Mouse (Mus musculus) heart, embryonic 14.5 days (tissue): ENCODE data around the gene Sema7a. TPM values are rescaled to one million over a fixed set of nuclear protein-coding genes. Genes with fewer than 3 reads are reported as not detected.

Experiments used
- ATAC-seq: fragments of 200-750 bp; cut with Nextera tagmentation; 2 replicates; pipeline ENCODE4 v1.8.0; 2017; ENCODE audit warnings: low read depth, moderate TSS enrichment; ENCODE audit not compliant: insufficient number of reproducible peaks, insufficient read depth, low FRiP score
- H3K27ac ChIP-seq, 2 experiments: fragments of 200-500 bp in 1 of 2; fragments of 300-500 bp in 1 of 2; sonication (generic) in 1 of 2; replicated peaks in 1 of 2; 2 replicates each; pipeline ENCODE4 v1.5.1; 2012 to 2014; ENCODE audit warnings: low read depth in 2 of 2, low read length in 2 of 2, control low read depth in 1 of 2, mild to moderate bottlenecking in 1 of 2, mixed read lengths in 1 of 2; ENCODE audit not compliant: control insufficient read depth in 1 of 2, insufficient read depth in 1 of 2
- H3K27me3 ChIP-seq: fragments of 300-500 bp; sonication (generic); 2 replicates; pipeline ENCODE4 v1.6.1; 2014; ENCODE audit warnings: mild to moderate bottlenecking, low read length, control low read depth; ENCODE audit not compliant: control insufficient read depth, insufficient read depth
- H3K36me3 ChIP-seq: fragments of 300-500 bp; sonication (generic); 2 replicates; pipeline ENCODE4 v1.6.1; 2014; ENCODE audit warnings: mild to moderate bottlenecking, control low read depth, low read length, mixed read lengths; ENCODE audit not compliant: control insufficient read depth, insufficient read depth
- H3K4me1 ChIP-seq, 2 experiments: fragments of 200-500 bp in 1 of 2; fragments of 300-500 bp in 1 of 2; sonication (generic) in 1 of 2; 2 replicates each; pipeline ENCODE4 v1.6.1; 2012 to 2014; ENCODE audit warnings: low read length in 2 of 2, control low read depth in 1 of 2, mixed read lengths in 1 of 2; ENCODE audit not compliant: control insufficient read depth in 2 of 2, insufficient read depth in 2 of 2
- H3K4me2 ChIP-seq: fragments of 300-500 bp; sonication (generic); 2 replicates; pipeline ENCODE4 v1.6.1; 2014; ENCODE audit warnings: mild to moderate bottlenecking, low read length
- H3K4me3 ChIP-seq, 2 experiments: fragments of 200-500 bp in 1 of 2; fragments of 300-500 bp in 1 of 2; sonication (generic) in 1 of 2; 2 replicates each; pipeline ENCODE4 v1.5.1; 2012 to 2014; ENCODE audit warnings: low read length in 2 of 2, mild to moderate bottlenecking in 2 of 2, control low read depth in 1 of 2, low read depth in 1 of 2, moderate library complexity in 1 of 2; ENCODE audit not compliant: control insufficient read depth in 1 of 2, insufficient read depth in 1 of 2
- H3K9ac ChIP-seq: fragments of 300-500 bp; sonication (generic); 2 replicates; pipeline ENCODE4 v1.6.1; 2014; ENCODE audit warnings: mild to moderate bottlenecking, low read length
- H3K9me3 ChIP-seq: fragments of 300-500 bp; sonication (generic); 2 replicates; pipeline ENCODE4 v1.6.1; 2016; ENCODE audit warnings: low read length, control low read depth; ENCODE audit not compliant: control insufficient read depth
- WGBS: fragments of 180-500 bp; shearing (Covaris S2); extraction: QIAGEN DNeasy Blood & Tissue Kit; methylation state at CpG from one replicate; pipeline ENCODE4 v1.1.7; 2014; 5-methylcytosine and 5-hydroxymethylcytosine counted together
- polyA plus RNA-seq: library from polyadenylated mRNA; unstranded; fragments of >200 nt; fragmentation: Nextera tagmentation; extraction: Ambion mirVana; gene quantifications from 2 replicates; pipeline ENCODE4 v1.2.1, GENCODE M21; 2014

Sema7a gene
- polyA plus RNA-seq, 1 experiment from 2014 or later: 0.70 TPM

DNA sequence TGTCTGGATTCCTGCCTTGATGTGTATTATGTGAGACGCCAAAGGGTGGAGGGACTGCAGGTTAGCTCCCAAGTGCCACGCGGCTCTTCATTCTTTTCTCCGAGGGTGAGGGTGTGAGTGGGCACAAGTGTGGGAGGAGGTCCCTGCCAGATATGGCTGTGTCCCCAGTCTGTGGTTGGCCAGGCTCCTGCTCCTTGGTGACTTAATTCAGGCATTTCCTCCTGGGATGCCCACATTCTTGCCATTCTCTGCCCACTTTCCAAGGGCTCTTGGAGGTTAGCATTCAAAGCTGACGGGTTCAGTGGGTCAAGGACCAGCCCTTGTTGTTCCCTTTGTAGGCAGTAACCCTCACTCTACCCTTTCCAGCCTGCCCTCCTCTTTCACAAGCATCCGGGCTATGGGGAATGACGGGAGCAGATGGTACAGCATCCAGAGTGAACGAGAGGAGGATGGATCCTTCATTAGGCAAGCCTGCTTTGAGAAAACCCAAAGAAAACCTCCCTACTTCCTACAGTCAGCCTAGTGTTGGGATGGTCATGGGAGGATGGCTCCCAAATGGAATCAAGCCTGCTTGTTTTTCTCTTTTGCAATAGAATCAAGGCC, 9.3 kb downstream of the Sema7a start:
- ATAC-seq: no peak
- 86% methylated on average over 8 of the region's 8 CpGs for WGBS
- Histone ChIP-seq H3K27me3 (peaks cover 9% of the 10 kb centered on the region; the same call in 1 of the 2 replicates), H3K27ac (no peak overlapping the region), H3K4me1 (peaks cover 8 to 12% of the 10 kb centered on the region in 2 experiments; a peak in 3 of 4 replicates), H3K9me3 (no peaks in the 10 kb centered on the region), H3K4me3 (no peak overlapping the region), H3K9ac (no peak overlapping the region), H3K36me3 (no peaks in the 10 kb centered on the region), H3K4me2 (no peak overlapping the region)

DNA sequence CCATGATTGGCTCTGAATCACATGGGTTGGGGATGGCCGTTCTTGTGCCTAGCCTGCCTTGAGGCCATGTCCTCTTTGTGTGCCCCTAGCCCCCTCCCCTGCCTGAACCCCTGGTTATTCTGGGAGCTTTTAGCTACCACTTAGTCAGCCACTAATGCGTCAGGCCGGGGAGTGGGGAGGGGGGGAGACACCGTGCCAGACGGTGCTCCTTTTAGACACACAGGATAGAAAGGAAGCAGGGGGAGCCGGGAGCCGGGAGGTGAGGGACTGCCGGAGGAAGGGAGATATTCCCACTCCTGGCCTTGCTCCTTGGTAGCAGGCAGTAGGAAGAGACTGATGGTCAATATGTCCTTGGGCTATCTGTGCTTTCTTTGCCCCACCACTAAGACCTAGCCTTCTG, 10.0 kb downstream of the Sema7a start:
- H3K9ac ChIP-seq: no peak overlapping the region
- ATAC-seq: no peak
- no peak overlapping the region for H3K27ac ChIP-seq

DNA sequence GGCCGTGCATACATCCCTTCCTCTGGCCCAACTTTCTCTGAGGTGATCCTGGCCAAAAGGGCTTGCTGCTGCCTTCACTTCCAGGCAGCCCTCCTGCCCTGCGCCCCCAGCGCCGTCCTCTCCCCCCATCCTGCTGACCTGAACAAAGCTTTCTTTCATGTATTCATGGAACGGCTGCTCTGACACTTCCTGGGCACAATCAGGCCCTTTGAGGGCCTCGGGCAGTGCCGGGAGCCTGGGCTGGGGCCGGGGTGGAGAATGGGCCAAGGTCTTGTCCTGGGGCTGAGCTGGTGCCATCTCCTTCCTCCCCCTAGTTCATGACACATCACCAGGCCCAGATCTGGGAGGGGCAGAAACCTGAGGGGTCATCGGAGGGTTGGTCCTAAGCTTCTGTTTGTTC, 10.6 kb downstream of the Sema7a start:
- no peaks in the 10 kb centered on the region for H3K36me3 ChIP-seq
- H3K27ac ChIP-seq: no peak overlapping the region
- 0 out of 2 replicates have a peak, but pooled peaks cover 3% of the 10 kb centered on the region for H3K27me3 ChIP-seq
- H3K4me3 ChIP-seq: no peak overlapping the region
- H3K4me2 ChIP-seq: no peak overlapping the region
- H3K4me1 ChIP-seq: peaks cover 8 to 12% of the 10 kb centered on the region in 2 experiments; a peak in 3 of 4 replicates
- no peak overlapping the region for H3K9ac ChIP-seq
- WGBS: 64% methylated on average over 9 of the region's 9 CpGs
- ATAC-seq: no peak
- H3K9me3 ChIP-seq: no peaks in the 10 kb centered on the region

More for the DNA sequence above, 10.0 kb downstream of the Sema7a start:
- H3K36me3 ChIP-seq: no peaks in the 10 kb centered on the region
- WGBS: 8% methylated on average over 8 of the region's 8 CpGs
- peaks cover 8% of the 10 kb centered on the region; the same call in 1 of the 2 replicates for H3K27me3 ChIP-seq
- no peaks in the 10 kb centered on the region for H3K9me3 ChIP-seq
- no peak overlapping the region for H3K4me2 ChIP-seq
- H3K4me1 ChIP-seq: peaks cover 8 to 12% of the 10 kb centered on the region in 2 experiments; a peak in 3 of 4 replicates
- no peak overlapping the region for H3K4me3 ChIP-seq

DNA sequence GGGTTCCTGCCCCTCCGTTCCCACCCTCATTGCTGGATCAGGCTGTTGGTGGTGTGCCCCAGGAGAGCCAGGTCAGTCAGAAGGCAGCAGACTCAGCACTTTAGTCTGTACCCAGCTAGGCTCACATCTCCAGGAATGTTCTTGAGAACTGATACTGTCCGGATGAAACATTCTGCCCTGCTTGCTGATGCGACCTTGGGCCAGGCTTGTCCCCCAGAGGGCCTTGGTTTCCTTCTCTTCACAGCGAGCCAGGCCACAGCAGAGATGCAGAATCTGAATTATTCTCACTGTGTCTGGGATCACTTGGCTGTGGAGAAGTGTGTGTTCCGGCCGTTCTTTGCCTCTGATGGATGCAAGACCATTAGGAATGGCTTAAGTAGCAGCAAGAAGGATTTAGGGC, 12.1 kb downstream of the Sema7a start:
- Histone ChIP-seq H3K36me3 (no peaks in the 10 kb centered on the region), H3K4me1 (peaks cover 8 to 12% of the 10 kb centered on the region in 2 experiments; a peak in 3 of 4 replicates), H3K27me3 (no peaks in the 10 kb centered on the region), H3K27ac (no peak overlapping the region), H3K9ac (no peak overlapping the region), H3K4me2 (no peak overlapping the region), H3K4me3 (no peak overlapping the region), H3K9me3 (no peaks in the 10 kb centered on the region)
- WGBS: 59% methylated on average over 6 of the region's 6 CpGs
- no peak for ATAC-seq

DNA sequence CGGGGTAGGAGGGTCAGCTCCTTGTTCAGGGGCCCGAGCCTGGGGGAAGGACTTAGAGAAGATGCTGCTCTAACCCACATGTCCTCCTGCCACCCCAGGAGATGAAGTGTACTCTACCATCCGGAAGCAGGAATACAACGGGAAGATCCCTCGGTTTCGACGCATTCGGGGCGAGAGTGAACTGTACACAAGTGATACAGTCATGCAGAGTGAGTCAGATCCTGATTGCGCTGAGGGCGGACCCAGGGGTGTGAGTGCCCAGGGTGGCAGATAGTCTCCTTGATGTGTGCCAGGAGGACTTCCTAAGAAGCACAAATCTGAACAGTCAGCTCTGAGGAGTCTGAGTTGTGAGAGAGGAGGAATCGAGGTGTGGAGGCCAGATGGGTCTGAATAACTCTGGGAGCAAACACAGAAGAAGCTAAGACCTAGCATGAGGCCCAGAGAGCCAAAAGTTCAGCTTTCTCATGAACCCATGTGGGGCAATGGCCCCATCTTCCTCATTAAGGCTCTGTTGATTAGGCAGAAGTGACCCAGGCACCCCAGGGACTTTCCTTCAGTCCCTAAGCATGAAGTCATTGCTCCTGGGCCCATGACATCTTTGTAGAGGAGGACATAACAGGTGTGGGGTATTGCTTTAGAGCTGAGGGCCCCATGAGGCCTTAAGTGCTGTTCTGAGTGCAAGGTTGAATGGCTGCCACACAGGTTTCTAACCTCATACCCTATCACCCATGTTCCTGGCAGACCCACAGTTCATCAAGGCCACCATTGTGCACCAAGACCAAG, 15.2 kb downstream of the Sema7a start:
- no peak for ATAC-seq
- Histone ChIP-seq H3K9ac (no peak overlapping the region), H3K4me1 (peaks cover 7 to 15% of the 10 kb centered on the region in 2 experiments), H3K27ac (no peak overlapping the region), H3K9me3 (no peaks in the 10 kb centered on the region), H3K4me3 (no peak overlapping the region), H3K27me3 (no peaks in the 10 kb centered on the region), H3K36me3 (no peaks in the 10 kb centered on the region), H3K4me2 (no peak overlapping the region)
- 80% methylated on average over 12 of the region's 12 CpGs for WGBS

DNA sequence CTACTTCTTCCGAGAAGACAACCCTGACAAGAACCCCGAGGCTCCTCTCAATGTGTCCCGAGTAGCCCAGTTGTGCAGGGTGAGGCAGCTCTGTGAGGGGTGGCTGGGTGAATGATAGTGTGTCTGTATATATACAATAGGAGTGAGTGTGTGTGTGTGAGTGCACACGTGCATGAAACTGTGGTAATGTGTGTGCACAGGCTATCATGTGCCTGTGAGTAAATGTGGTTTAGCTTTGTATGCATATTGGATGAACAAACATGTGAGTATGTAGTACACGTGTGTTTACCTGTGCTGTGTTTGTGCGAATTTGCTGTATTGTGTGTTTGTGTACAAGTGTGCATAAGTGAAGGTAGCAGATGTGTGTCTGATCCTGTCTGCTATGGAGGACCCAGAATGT, 15.9 kb downstream of the Sema7a start:
- H3K9me3 ChIP-seq: no peaks in the 10 kb centered on the region
- H3K27me3 ChIP-seq: no peaks in the 10 kb centered on the region
- peaks cover 7 to 15% of the 10 kb centered on the region in 2 experiments for H3K4me1 ChIP-seq
- no peak for ATAC-seq
- WGBS: 84% methylated on average over 6 of the region's 6 CpGs
- H3K36me3 ChIP-seq: no peaks in the 10 kb centered on the region
- no peak overlapping the region for H3K4me2 ChIP-seq
- H3K4me3 ChIP-seq: no peak overlapping the region
- H3K9ac ChIP-seq: no peak overlapping the region
- H3K27ac ChIP-seq: no peak overlapping the region

DNA sequence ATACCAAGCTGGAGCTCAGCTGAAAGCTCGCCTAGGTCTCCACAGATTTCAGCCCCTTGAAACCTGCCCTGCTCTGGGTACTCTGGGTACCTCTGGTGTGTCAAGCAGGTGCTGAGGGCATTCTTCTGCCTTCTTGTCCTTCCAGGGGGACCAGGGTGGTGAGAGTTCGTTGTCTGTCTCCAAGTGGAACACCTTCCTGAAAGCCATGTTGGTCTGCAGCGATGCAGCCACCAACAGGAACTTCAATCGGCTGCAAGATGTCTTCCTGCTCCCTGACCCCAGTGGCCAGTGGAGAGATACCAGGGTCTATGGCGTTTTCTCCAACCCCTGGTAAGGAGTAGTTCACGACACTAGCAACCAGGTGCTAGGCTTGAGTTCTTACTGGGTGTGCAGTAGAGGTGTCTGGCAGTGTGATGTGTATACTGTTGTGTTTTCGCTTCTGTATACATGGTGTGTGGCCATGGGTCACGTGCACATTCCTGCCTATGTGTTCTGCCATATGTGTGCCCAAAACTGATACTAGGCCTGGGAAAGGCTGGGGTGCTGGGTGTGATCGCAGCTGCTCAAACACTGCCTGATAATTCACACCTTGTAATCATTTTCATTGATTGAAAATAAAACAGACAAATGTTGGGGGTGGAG, 16.4 kb downstream of the Sema7a start:
- 80% methylated on average over 9 of the region's 9 CpGs for WGBS
- Histone ChIP-seq H3K4me3 (no peak overlapping the region), H3K27ac (no peak overlapping the region), H3K4me2 (no peak overlapping the region), H3K36me3 (no peaks in the 10 kb centered on the region), H3K4me1 (peaks cover 7 to 12% of the 10 kb centered on the region in 2 experiments), H3K27me3 (no peaks in the 10 kb centered on the region), H3K9ac (no peak overlapping the region), H3K9me3 (no peaks in the 10 kb centered on the region)
- no peak for ATAC-seq
